Mouse (Mus musculus): ENCODE measurements around the gene Sfi1. TPM values are rescaled to one million over a fixed set of nuclear protein-coding genes. Genes with fewer than 3 reads are reported as not detected.
"Not testable (repeated sequence)": the region's sequence is repeated elsewhere in the genome, so short reads cannot be mapped to it uniquely, and the experiment has no call there.

Gene Sfi1
- polyA plus RNA-seq, 1 experiment from 2014 or later, result 14.3 TPM

DNA sequence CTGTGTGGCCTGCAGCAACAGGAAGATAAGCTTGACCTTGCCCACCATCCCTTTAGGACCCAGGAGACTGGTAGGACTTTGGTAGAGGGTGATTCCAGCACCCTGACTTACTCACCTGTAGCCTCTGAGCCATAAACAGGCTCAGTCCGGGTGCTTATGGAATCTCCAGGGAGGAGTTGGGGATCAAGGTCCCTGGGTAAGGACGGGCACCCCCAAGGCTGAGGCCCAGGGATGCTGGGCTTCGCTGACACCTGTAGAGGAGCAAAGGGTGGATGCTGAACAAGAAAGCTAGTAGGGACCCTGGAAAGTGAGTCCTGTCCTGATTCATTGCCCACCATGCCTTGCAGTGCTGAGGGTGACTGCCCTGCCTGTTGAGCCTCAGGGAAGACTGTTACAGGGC lies 60.3 kb downstream of the Sfi1 start:
- not testable (repeated sequence) for DNase-seq (ENCODE audit: low spot score); H3K27ac ChIP-seq; H3K4me3 ChIP-seq; H3K4me1 ChIP-seq; H3K27me3 ChIP-seq (ENCODE audit: low read depth, poor library complexity, severe bottlenecking)
- peaks cover 14% of the 10 kb centered on the region for H3K9me3 ChIP-seq (replicated peaks)
- 80% methylated on average over 3 of the region's 3 CpGs for WGBS
- H3K36me3 ChIP-seq, result peaks cover 12% of the 10 kb centered on the region; the same call in 1 of the 2 replicates

GRCm38 (mm10) chr11:3132001-3132400 lies 61.3 kb downstream of the Sfi1 start:
- H3K9me3 ChIP-seq (replicated peaks), result peaks cover 15% of the 10 kb centered on the region
- H3K27me3 ChIP-seq (ENCODE audit: low read depth, poor library complexity, severe bottlenecking); H3K4me1 ChIP-seq; H3K4me3 ChIP-seq; H3K27ac ChIP-seq: not testable (repeated sequence)
- DNase-seq (ENCODE audit: low spot score), result peak; percentile 57
- 89% methylated on average over 10 of the region's 10 CpGs for WGBS
- H3K36me3 ChIP-seq, result peaks cover 12% of the 10 kb centered on the region; the same call in 1 of the 2 replicates

- not testable (repeated sequence) for H3K27ac ChIP-seq; H3K4me3 ChIP-seq; H3K27me3 ChIP-seq (ENCODE audit: low read depth, poor library complexity, severe bottlenecking); H3K4me1 ChIP-seq; H3K36me3 ChIP-seq
- peak; percentile 40 for DNase-seq (ENCODE audit: low spot score)
- peaks cover 16% of the 10 kb centered on the region for H3K9me3 ChIP-seq (replicated peaks)
- 95% methylated on average over 8 of the region's 8 CpGs for WGBS
These were observed 63.4 kb downstream of the Sfi1 start for GRCm38 (mm10) chr11:3129852-3130251.

DNA sequence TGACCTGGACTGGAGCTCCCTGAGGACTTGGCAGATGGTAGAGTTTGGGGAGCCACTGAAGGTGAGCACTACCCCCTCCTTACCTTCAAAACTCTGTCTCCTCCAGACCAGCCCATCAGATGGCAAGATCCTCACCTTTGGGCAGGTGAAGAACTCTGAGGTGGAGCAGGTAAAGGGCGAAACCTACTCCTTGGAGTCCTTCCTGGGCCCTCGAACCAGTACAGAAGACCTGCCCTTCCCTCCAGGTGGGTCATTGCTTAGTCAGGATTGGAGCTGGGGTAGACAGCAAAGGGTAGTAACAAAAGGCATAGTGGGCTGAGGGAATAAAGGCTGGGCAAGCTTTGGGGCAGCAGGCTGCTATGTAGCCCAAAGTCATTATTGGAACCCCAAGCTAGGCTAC lies 64.0 kb downstream of the Sfi1 start:
- not testable (repeated sequence) for H3K4me3 ChIP-seq; H3K36me3 ChIP-seq; H3K27me3 ChIP-seq (ENCODE audit: low read depth, poor library complexity, severe bottlenecking); DNase-seq (ENCODE audit: low spot score); H3K4me1 ChIP-seq; H3K27ac ChIP-seq
- H3K9me3 ChIP-seq (replicated peaks), result peaks cover 16% of the 10 kb centered on the region
- 91% methylated on average over 2 of the region's 2 CpGs for WGBS

DNA sequence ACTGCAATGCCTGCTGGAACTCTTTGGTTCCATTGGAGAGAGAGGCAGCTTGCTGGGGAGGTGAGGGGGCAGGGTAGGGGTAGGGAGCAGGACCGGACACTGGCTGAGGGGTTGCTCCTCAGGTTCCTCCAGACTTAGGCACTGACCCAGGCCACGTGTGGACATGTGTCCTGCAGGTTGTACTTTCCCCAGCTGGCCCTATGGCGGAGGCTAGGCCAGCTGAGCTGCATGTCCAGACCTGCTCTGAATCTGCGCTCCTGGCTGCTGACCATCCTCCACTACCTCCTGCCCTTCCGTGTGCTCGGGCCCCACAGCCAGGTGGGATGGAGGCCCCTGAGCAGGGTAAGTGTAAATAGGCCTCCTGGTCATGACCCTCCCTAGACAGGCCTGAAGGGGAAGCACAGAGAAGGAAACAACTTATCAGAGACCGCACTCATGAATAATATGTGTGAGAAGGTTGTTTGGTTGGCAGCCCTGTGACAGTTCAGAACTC lies 65.9 kb downstream of the Sfi1 start:
- H3K27ac ChIP-seq; H3K36me3 ChIP-seq; H3K4me1 ChIP-seq; H3K27me3 ChIP-seq (ENCODE audit: low read depth, poor library complexity, severe bottlenecking); H3K4me3 ChIP-seq: not testable (repeated sequence)
- WGBS, result 90% methylated on average over 5 of the region's 7 CpGs
- DNase-seq (ENCODE audit: low spot score), result peak; percentile 43
- H3K9me3 ChIP-seq (replicated peaks), result peaks cover 14% of the 10 kb centered on the region

DNA sequence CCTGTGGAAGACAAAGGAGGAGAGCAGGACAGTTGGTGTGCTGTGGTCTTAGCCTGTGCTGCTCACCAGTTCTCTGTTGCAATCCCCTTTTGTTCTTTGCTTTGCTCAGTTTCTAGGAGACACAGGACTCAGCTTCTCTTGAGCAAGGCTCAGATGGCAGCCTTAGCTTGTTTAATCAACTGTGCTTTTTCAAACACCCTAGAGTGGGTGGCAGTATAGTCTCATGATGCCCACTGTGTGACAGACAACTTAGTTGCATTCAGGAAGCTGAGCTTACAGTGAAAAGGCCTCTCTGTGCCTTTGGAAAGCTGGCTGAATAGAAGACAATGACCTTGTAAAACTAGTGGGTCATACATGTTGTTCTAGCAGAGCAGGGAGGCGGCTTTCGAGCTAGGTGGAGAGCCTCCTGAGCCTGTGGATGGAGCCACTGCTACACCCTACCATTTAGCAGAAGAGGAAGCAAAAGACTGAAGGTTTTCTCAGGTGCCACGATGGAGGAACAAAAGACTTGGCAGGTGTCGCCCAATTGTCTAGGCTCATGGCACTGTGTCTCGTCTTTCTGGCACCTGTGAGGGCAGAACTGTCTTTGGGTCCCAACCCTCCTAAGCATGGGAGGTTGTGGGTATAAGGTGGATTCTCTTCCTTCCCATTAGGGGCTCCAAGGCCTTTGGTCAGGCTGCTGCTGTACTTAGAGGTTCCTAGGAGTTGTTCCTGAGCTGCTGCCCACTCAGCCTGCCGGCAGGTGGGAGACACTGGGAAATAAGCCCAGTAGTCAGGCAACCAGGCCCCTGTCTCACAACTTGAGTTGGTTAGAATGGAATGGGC lies 66.6 kb downstream of the Sfi1 start:
- H3K9me3 ChIP-seq (replicated peaks), result peaks cover 10% of the 10 kb centered on the region
- not testable (repeated sequence) for H3K27ac ChIP-seq; H3K27me3 ChIP-seq (ENCODE audit: low read depth, poor library complexity, severe bottlenecking); H3K4me1 ChIP-seq; H3K36me3 ChIP-seq; DNase-seq (ENCODE audit: low spot score); H3K4me3 ChIP-seq
- 88% methylated on average over 6 of the region's 6 CpGs for WGBS

DNA sequence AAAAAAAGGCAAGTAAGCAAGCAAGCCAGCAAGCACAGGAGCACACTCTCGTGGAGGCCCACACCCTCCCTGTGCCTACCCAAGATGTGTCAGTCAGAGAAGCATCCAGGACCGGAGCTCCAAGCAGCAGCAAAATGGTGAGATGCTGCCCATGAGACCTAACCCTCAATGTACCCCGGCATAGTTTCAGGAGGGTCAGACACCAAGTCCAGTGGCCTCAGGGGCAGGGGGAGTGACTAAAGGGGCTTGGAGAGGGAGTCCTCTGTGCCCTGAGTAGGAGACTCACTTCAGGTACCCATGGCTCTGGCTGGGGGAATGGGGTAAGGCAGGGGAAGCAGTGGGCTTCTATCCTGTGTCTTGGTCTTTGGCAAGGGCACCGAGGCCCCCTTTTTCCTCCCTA lies 67.3 kb downstream of the Sfi1 start:
- WGBS, result 98% methylated on average over 4 of the region's 4 CpGs

DNA sequence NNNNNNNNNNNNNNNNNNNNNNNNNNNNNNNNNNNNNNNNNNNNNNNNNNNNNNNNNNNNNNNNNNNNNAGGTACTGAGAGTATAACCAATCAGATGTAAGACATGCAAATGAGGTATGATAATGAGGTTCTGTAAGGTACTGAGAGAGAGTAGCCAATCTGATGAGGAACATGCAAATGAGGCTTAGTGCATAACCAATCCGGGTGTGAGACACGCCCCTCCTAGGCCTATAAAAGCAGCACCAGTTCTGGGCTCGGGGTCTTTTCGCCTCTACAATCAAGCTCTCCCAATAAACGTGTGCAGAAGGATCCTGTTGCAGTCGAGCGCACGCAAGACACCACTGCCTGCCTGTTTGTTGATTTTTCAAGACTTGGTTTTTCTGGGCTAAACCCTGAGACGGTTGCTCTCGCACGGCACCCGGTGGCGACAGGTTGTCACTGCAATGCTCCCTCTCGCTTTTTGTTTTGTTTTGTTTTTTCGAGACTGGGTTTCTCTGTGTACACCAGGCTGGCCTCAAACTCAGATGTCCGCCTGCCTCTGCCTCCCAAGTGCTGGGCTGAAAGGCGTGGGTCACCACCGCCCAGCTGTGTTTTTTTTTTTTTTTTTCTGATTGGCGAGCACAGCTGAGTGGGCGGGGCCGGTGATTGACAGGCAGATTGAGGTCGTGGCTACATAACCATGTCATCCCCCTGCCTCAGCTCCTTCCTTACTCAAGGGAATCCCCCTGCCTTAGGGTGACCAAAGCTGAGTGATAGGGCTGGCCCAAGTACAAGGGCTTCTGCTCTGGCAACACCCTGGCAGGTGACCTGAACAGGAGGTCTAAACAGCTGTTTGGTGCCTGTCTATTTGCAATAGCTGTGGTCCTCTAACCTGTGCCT lies 68.1 kb downstream of the Sfi1 start:
- H3K4me3 ChIP-seq; H3K27ac ChIP-seq; H3K4me1 ChIP-seq; DNase-seq (ENCODE audit: low spot score); H3K36me3 ChIP-seq; H3K27me3 ChIP-seq (ENCODE audit: low read depth, poor library complexity, severe bottlenecking); H3K9me3 ChIP-seq (replicated peaks): not testable (repeated sequence)
- WGBS, result 88% methylated on average over 22 of the region's 22 CpGs

More for the DNA sequence above, 67.3 kb downstream of the Sfi1 start:
- H3K4me1 ChIP-seq; H3K27ac ChIP-seq; H3K27me3 ChIP-seq (ENCODE audit: low read depth, poor library complexity, severe bottlenecking); H3K36me3 ChIP-seq; DNase-seq (ENCODE audit: low spot score); H3K4me3 ChIP-seq: not testable (repeated sequence)
- H3K9me3 ChIP-seq (replicated peaks), result peaks cover 10% of the 10 kb centered on the region

GRCm38 (mm10) chr11:3114403-3114802 lies 78.9 kb downstream of the Sfi1 start:
- no peak overlapping the region for H3K27ac ChIP-seq
- H3K4me1 ChIP-seq, result no peaks in the 10 kb centered on the region
- 77% methylated on average over 3 of the region's 3 CpGs for WGBS
- H3K27me3 ChIP-seq (ENCODE audit: low read depth, poor library complexity, severe bottlenecking), result no peaks in the 10 kb centered on the region
- H3K36me3 ChIP-seq, result no peaks in the 10 kb centered on the region
- no peak overlapping the region for H3K4me3 ChIP-seq
- peaks cover 10% of the 10 kb centered on the region for H3K9me3 ChIP-seq (replicated peaks)
- no peak for DNase-seq (ENCODE audit: low spot score)

- peaks cover 48% of the 10 kb centered on the region for H3K9me3 ChIP-seq (replicated peaks)
- no peak overlapping the region for H3K4me3 ChIP-seq
- no peaks in the 10 kb centered on the region for H3K36me3 ChIP-seq
- no peak for DNase-seq (ENCODE audit: low spot score)
- H3K27me3 ChIP-seq (ENCODE audit: low read depth, poor library complexity, severe bottlenecking), result no peaks in the 10 kb centered on the region
- H3K4me1 ChIP-seq, result no peaks in the 10 kb centered on the region
- WGBS, result 86% methylated on average over 3 of the region's 3 CpGs
- no peak overlapping the region for H3K27ac ChIP-seq
These were observed 87.1 kb downstream of the Sfi1 start for GRCm38 (mm10) chr11:3106154-3106553.

GRCm38 (mm10) chr11:3105261-3105731 lies 88.0 kb downstream of the Sfi1 start:
- peaks cover 44% of the 10 kb centered on the region for H3K9me3 ChIP-seq (replicated peaks)
- H3K4me3 ChIP-seq, result no peak overlapping the region
- H3K27me3 ChIP-seq (ENCODE audit: low read depth, poor library complexity, severe bottlenecking), result no peaks in the 10 kb centered on the region
- DNase-seq (ENCODE audit: low spot score), result no peak
- H3K36me3 ChIP-seq, result no peaks in the 10 kb centered on the region
- no peaks in the 10 kb centered on the region for H3K4me1 ChIP-seq
- 95% methylated on average over 21 of the region's 21 CpGs for WGBS
- H3K27ac ChIP-seq, result no peak overlapping the region

- DNase-seq (ENCODE audit: low spot score); H3K27me3 ChIP-seq (ENCODE audit: low read depth, poor library complexity, severe bottlenecking); H3K36me3 ChIP-seq; H3K27ac ChIP-seq; H3K4me3 ChIP-seq; H3K4me1 ChIP-seq: not testable (repeated sequence)
- 87% methylated on average over 20 of the region's 20 CpGs for WGBS
- H3K9me3 ChIP-seq (replicated peaks), result peaks cover 47% of the 10 kb centered on the region
These were observed 88.6 kb downstream of the Sfi1 start for GRCm38 (mm10) chr11:3104501-3105260.

Data from limb, embryonic 10.5 days (tissue).